Mouse (Mus musculus) spleen, postnatal 0 days (tissue): Measurements from ENCODE around the gene Sypl. TPM values are rescaled to one million over a fixed set of nuclear protein-coding genes. Genes with fewer than 3 reads are reported as not detected.

ENCODE experiments used
- polyA plus RNA-seq: library from polyadenylated mRNA; unstranded; fragments of >200 nt; fragmentation: Nextera tagmentation; extraction: Ambion mirVana; gene quantifications from 2 replicates; pipeline ENCODE4 v1.2.1, GENCODE M21; 2015

Sypl gene
- 42.0 and 54.5 TPM in 2 replicates for polyA plus RNA-seq

GRCm38 (mm10) chr12:32953596-32954215 lies at the start of gene Sypl:
TSS of gene Sypl (plus strand) at chr12:32953891.

Other genes starting within 250 kb of the Sypl start
- 10.6 and 12.0 TPM in 2 replicates for gene Nampt, start 134.3 kb upstream of the Sypl start, polyA plus RNA-seq
- gene Cdhr3, start 139.0 kb downstream of the Sypl start, polyA plus RNA-seq = not detected in 2 replicates
- gene Atxn7l1, start 193.8 kb downstream of the Sypl start, polyA plus RNA-seq = 23.2 and 23.4 TPM in 2 replicates